Mouse (Mus musculus) heart, postnatal 0 days (tissue): ENCODE data around the gene Vdac2.

Source experiments
- CTCF ChIP-seq: IDR thresholded peaks from 2 replicates; pipeline ENCODE4 v1.5.1; 2016; ENCODE audit warnings: antibody characterized with exemption, control low read depth, low read depth
- EP300 ChIP-seq: IDR thresholded peaks from 2 replicates; pipeline ENCODE4 v1.6.1; 2016; ENCODE audit warnings: antibody characterized with exemption, low read depth

DNA sequence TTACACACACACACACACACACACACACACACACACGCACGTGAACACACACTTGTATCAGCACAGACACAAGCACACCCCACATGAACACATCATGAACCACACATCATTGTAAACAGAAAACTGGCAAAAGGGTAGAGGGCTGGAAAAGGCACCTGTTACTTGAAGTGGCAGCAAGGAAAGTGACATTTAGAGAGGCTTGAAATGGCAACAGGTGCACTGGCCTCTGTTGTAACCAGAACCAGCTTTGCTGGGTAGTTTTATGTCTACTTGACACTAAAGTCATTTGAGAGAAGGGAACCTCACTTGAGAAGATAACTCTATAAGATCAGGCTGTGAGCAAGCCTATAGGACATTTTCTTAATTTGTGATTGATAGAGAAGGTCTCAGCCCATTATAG lies 15.6 kb upstream of the Vdac2 start:
- no peak for TF ChIP-seq EP300
- TF ChIP-seq CTCF = no peak
